Mouse (Mus musculus): ENCODE measurements at regions not wholly inside any gene's neighbourhood (a gene's known extent, or its start where the extent isn't known, plus 50 kb on each side); places are given as distances from the start of the nearest gene placed in this dataset.
A peak's percentile ranks its signal among the peaks of the same experiment; 100 is the strongest.

GRCm38 (mm10) chr3:31459456-31459855 is 149.3 kb upstream of the Slc7a14 start:
- H3K9me3 ChIP-seq (ENCODE audit: control insufficient read depth, low read length) = no peaks in the 10 kb centered on the region
- H3K4me2 ChIP-seq (ENCODE audit: low read length) = no peak overlapping the region
- no peak overlapping the region for H3K4me3 ChIP-seq (ENCODE audit: low read length)
- peak; percentile 42; the same call in 1 of the 2 replicates for ATAC-seq
- no peaks in the 10 kb centered on the region for H3K4me1 ChIP-seq (ENCODE audit: control insufficient read depth, insufficient read depth, low read depth, low read length)
- H3K36me3 ChIP-seq (ENCODE audit: control insufficient read depth, insufficient read depth, low read length) = no peaks in the 10 kb centered on the region
- no peak overlapping the region for H3K9ac ChIP-seq (ENCODE audit: low read depth, low read length)
- no peaks in the 10 kb centered on the region for H3K27me3 ChIP-seq (replicated peaks; ENCODE audit: control insufficient read depth, insufficient read depth, low read length)
- WGBS = 60% methylated on average over 5 of the region's 5 CpGs
- no peak overlapping the region for H3K27ac ChIP-seq (ENCODE audit: low read depth, low read length)

GRCm38 (mm10) chr3:31457938-31458337 is 147.8 kb upstream of the Slc7a14 start:
- Histone ChIP-seq H3K27ac (ENCODE audit: low read depth, low read length) (no peak overlapping the region), H3K9me3 (ENCODE audit: control insufficient read depth, low read length) (0 out of 2 replicates have a peak, but pooled peaks cover 2% of the 10 kb centered on the region), H3K27me3 (replicated peaks; ENCODE audit: control insufficient read depth, insufficient read depth, low read length) (no peaks in the 10 kb centered on the region), H3K36me3 (ENCODE audit: control insufficient read depth, insufficient read depth, low read length) (no peaks in the 10 kb centered on the region), H3K4me2 (ENCODE audit: low read length) (no peak overlapping the region), H3K4me3 (ENCODE audit: low read length) (no peak overlapping the region), H3K9ac (ENCODE audit: low read depth, low read length) (no peak overlapping the region), H3K4me1 (ENCODE audit: control insufficient read depth, insufficient read depth, low read depth, low read length) (no peaks in the 10 kb centered on the region)
- peak; percentile 91 for ATAC-seq
- 50% methylated on average over 4 of the region's 4 CpGs for WGBS

- Histone ChIP-seq H3K36me3 (ENCODE audit: control insufficient read depth, insufficient read depth, low read length) (no peaks in the 10 kb centered on the region), H3K4me3 (ENCODE audit: low read length) (no peak overlapping the region), H3K4me2 (ENCODE audit: low read length) (no peak overlapping the region), H3K9ac (ENCODE audit: low read depth, low read length) (no peak overlapping the region), H3K9me3 (ENCODE audit: control insufficient read depth, low read length) (0 out of 2 replicates have a peak, but pooled peaks cover 2% of the 10 kb centered on the region), H3K27me3 (replicated peaks; ENCODE audit: control insufficient read depth, insufficient read depth, low read length) (no peaks in the 10 kb centered on the region), H3K27ac (ENCODE audit: low read depth, low read length) (no peak overlapping the region), H3K4me1 (ENCODE audit: control insufficient read depth, insufficient read depth, low read depth, low read length) (no peaks in the 10 kb centered on the region)
- no peak for ATAC-seq
- 77% methylated on average over 5 of the region's 5 CpGs for WGBS
Measured at GRCm38 (mm10) chr3:31455031-31455430, 144.9 kb upstream of the Slc7a14 start.

GRCm38 (mm10) chr3:31444861-31445260 is 134.7 kb upstream of the Slc7a14 start:
- no peak for ATAC-seq

GRCm38 (mm10) chr3:31444311-31444710 is 134.1 kb upstream of the Slc7a14 start:
- Histone ChIP-seq H3K36me3 (ENCODE audit: control insufficient read depth, insufficient read depth, low read length) (no peaks in the 10 kb centered on the region), H3K27ac (ENCODE audit: low read depth, low read length) (no peak overlapping the region), H3K27me3 (replicated peaks; ENCODE audit: control insufficient read depth, insufficient read depth, low read length) (no peaks in the 10 kb centered on the region), H3K9ac (ENCODE audit: low read depth, low read length) (no peak overlapping the region), H3K4me1 (ENCODE audit: control insufficient read depth, insufficient read depth, low read depth, low read length) (no peaks in the 10 kb centered on the region), H3K4me3 (ENCODE audit: low read length) (no peak overlapping the region), H3K9me3 (ENCODE audit: control insufficient read depth, low read length) (no peaks in the 10 kb centered on the region), H3K4me2 (ENCODE audit: low read length) (no peak overlapping the region)
- 88% methylated on average over 7 of the region's 7 CpGs for WGBS
- ATAC-seq = no peak

More at GRCm38 (mm10) chr3:31444861-31445260, 134.7 kb upstream of the Slc7a14 start:
- H3K9ac ChIP-seq (ENCODE audit: low read depth, low read length) = no peak overlapping the region
- WGBS = 89% methylated on average over 1 of the region's 1 CpGs
- no peaks in the 10 kb centered on the region for H3K36me3 ChIP-seq (ENCODE audit: control insufficient read depth, insufficient read depth, low read length)
- H3K27ac ChIP-seq (ENCODE audit: low read depth, low read length) = no peak overlapping the region
- no peak overlapping the region for H3K4me3 ChIP-seq (ENCODE audit: low read length)
- no peaks in the 10 kb centered on the region for H3K27me3 ChIP-seq (replicated peaks; ENCODE audit: control insufficient read depth, insufficient read depth, low read length)
- H3K9me3 ChIP-seq (ENCODE audit: control insufficient read depth, low read length) = no peaks in the 10 kb centered on the region
- H3K4me2 ChIP-seq (ENCODE audit: low read length) = no peak overlapping the region
- no peaks in the 10 kb centered on the region for H3K4me1 ChIP-seq (ENCODE audit: control insufficient read depth, insufficient read depth, low read depth, low read length)

- H3K4me3 ChIP-seq (ENCODE audit: low read length) = no peak overlapping the region
- no peaks in the 10 kb centered on the region for H3K27me3 ChIP-seq (replicated peaks; ENCODE audit: control insufficient read depth, insufficient read depth, low read length)
- H3K9me3 ChIP-seq (ENCODE audit: control insufficient read depth, low read length) = no peaks in the 10 kb centered on the region
- H3K9ac ChIP-seq (ENCODE audit: low read depth, low read length) = no peak overlapping the region
- WGBS = 92% methylated on average over 5 of the region's 5 CpGs
- no peaks in the 10 kb centered on the region for H3K4me1 ChIP-seq (ENCODE audit: control insufficient read depth, insufficient read depth, low read depth, low read length)
- H3K4me2 ChIP-seq (ENCODE audit: low read length) = no peak overlapping the region
- ATAC-seq = no peak
- H3K36me3 ChIP-seq (ENCODE audit: control insufficient read depth, insufficient read depth, low read length) = no peaks in the 10 kb centered on the region
- no peak overlapping the region for H3K27ac ChIP-seq (ENCODE audit: low read depth, low read length)
Measured at GRCm38 (mm10) chr3:31443894-31444293, 133.7 kb upstream of the Slc7a14 start.

- Histone ChIP-seq H3K27ac (ENCODE audit: low read depth, low read length) (no peak overlapping the region), H3K9me3 (ENCODE audit: control insufficient read depth, low read length) (no peaks in the 10 kb centered on the region), H3K36me3 (ENCODE audit: control insufficient read depth, insufficient read depth, low read length) (no peaks in the 10 kb centered on the region), H3K4me3 (ENCODE audit: low read length) (no peak overlapping the region), H3K9ac (ENCODE audit: low read depth, low read length) (no peak overlapping the region), H3K4me1 (ENCODE audit: control insufficient read depth, insufficient read depth, low read depth, low read length) (no peaks in the 10 kb centered on the region), H3K4me2 (ENCODE audit: low read length) (no peak overlapping the region), H3K27me3 (replicated peaks; ENCODE audit: control insufficient read depth, insufficient read depth, low read length) (no peaks in the 10 kb centered on the region)
- ATAC-seq = no peak
- 89% methylated on average over 2 of the region's 2 CpGs for WGBS
Measured at GRCm38 (mm10) chr3:31440282-31440681, 130.1 kb upstream of the Slc7a14 start.

- Histone ChIP-seq H3K4me2 (ENCODE audit: low read length) (no peak overlapping the region), H3K4me1 (ENCODE audit: control insufficient read depth, insufficient read depth, low read depth, low read length) (no peaks in the 10 kb centered on the region), H3K9me3 (ENCODE audit: control insufficient read depth, low read length) (no peaks in the 10 kb centered on the region), H3K27ac (ENCODE audit: low read depth, low read length) (no peak overlapping the region), H3K36me3 (ENCODE audit: control insufficient read depth, insufficient read depth, low read length) (no peaks in the 10 kb centered on the region), H3K4me3 (ENCODE audit: low read length) (no peak overlapping the region), H3K9ac (ENCODE audit: low read depth, low read length) (no peak overlapping the region), H3K27me3 (replicated peaks; ENCODE audit: control insufficient read depth, insufficient read depth, low read length) (no peaks in the 10 kb centered on the region)
- 55% methylated on average over 3 of the region's 3 CpGs for WGBS
- no peak for ATAC-seq
Measured at GRCm38 (mm10) chr3:31437970-31438369, 127.8 kb upstream of the Slc7a14 start.

GRCm38 (mm10) chr3:31435204-31435963 is 125.2 kb upstream of the Slc7a14 start:
- Histone ChIP-seq H3K4me2 (ENCODE audit: low read length) (no peak overlapping the region), H3K27ac (ENCODE audit: low read depth, low read length) (no peak overlapping the region), H3K27me3 (replicated peaks; ENCODE audit: control insufficient read depth, insufficient read depth, low read length) (no peaks in the 10 kb centered on the region), H3K4me1 (ENCODE audit: control insufficient read depth, insufficient read depth, low read depth, low read length) (no peaks in the 10 kb centered on the region), H3K36me3 (ENCODE audit: control insufficient read depth, insufficient read depth, low read length) (no peaks in the 10 kb centered on the region), H3K9me3 (ENCODE audit: control insufficient read depth, low read length) (no peaks in the 10 kb centered on the region), H3K4me3 (ENCODE audit: low read length) (no peak overlapping the region), H3K9ac (ENCODE audit: low read depth, low read length) (no peak overlapping the region)
- 78% methylated on average over 3 of the region's 3 CpGs for WGBS
- no peak for ATAC-seq
